Mouse (Mus musculus): Measurements from ENCODE around the gene Rabgef1. TPM values are rescaled to one million over a fixed set of nuclear protein-coding genes. Genes with fewer than 3 reads are reported as not detected.

Rabgef1 gene
- polyA plus RNA-seq, 1 experiment from 2014 or later: 25.1 TPM

- ATAC-seq (replicated peaks; ENCODE audit: insufficient number of reproducible peaks, low FRiP score, low TSS enrichment, low read depth) (no peak), DNase-seq (ENCODE audit: low spot score) (peak; percentile 20)
- no peaks in the 10 kb centered on the region for H3K4me1 ChIP-seq (ENCODE audit: control insufficient read depth, insufficient read depth, low read length)
- no peak overlapping the region for H3K27ac ChIP-seq (replicated peaks; ENCODE audit: low read depth, low read length)
- no peak overlapping the region for H3K4me3 ChIP-seq (ENCODE audit: low read depth, low read length)
- H3K9ac ChIP-seq (replicated peaks; ENCODE audit: low read length): no peak overlapping the region
- no peaks in the 10 kb centered on the region for H3K36me3 ChIP-seq (replicated peaks; ENCODE audit: control insufficient read depth, insufficient read depth, low read depth, low read length)
- no peaks in the 10 kb centered on the region for H3K27me3 ChIP-seq (ENCODE audit: control insufficient read depth, insufficient read depth, low read length)
- WGBS: 64% methylated on average over 4 of the region's 4 CpGs
- H3K4me2 ChIP-seq (ENCODE audit: low read depth, low read length): no peak overlapping the region
- H3K9me3 ChIP-seq (replicated peaks; ENCODE audit: control insufficient read depth, low read length): no peaks in the 10 kb centered on the region
Measured at GRCm38 (mm10) chr5:130177871-130178270, 6.3 kb downstream of the Rabgef1 start.

- Histone ChIP-seq H3K27me3 (ENCODE audit: control insufficient read depth, insufficient read depth, low read length) (no peaks in the 10 kb centered on the region), H3K9ac (replicated peaks; ENCODE audit: low read length) (no peak overlapping the region), H3K4me2 (ENCODE audit: low read depth, low read length) (no peak overlapping the region), H3K27ac (replicated peaks; ENCODE audit: low read depth, low read length) (no peak overlapping the region), H3K36me3 (replicated peaks; ENCODE audit: control insufficient read depth, insufficient read depth, low read depth, low read length) (no peaks in the 10 kb centered on the region), H3K4me3 (ENCODE audit: low read depth, low read length) (no peak overlapping the region), H3K9me3 (replicated peaks; ENCODE audit: control insufficient read depth, low read length) (no peaks in the 10 kb centered on the region), H3K4me1 (ENCODE audit: control insufficient read depth, insufficient read depth, low read length) (no peaks in the 10 kb centered on the region)
- DNase-seq (ENCODE audit: low spot score) (no peak), ATAC-seq (replicated peaks; ENCODE audit: insufficient number of reproducible peaks, low FRiP score, low TSS enrichment, low read depth) (no peak)
- WGBS: 70% methylated on average over 7 of the region's 7 CpGs
Measured at GRCm38 (mm10) chr5:130180362-130180761, 8.8 kb downstream of the Rabgef1 start.

DNA sequence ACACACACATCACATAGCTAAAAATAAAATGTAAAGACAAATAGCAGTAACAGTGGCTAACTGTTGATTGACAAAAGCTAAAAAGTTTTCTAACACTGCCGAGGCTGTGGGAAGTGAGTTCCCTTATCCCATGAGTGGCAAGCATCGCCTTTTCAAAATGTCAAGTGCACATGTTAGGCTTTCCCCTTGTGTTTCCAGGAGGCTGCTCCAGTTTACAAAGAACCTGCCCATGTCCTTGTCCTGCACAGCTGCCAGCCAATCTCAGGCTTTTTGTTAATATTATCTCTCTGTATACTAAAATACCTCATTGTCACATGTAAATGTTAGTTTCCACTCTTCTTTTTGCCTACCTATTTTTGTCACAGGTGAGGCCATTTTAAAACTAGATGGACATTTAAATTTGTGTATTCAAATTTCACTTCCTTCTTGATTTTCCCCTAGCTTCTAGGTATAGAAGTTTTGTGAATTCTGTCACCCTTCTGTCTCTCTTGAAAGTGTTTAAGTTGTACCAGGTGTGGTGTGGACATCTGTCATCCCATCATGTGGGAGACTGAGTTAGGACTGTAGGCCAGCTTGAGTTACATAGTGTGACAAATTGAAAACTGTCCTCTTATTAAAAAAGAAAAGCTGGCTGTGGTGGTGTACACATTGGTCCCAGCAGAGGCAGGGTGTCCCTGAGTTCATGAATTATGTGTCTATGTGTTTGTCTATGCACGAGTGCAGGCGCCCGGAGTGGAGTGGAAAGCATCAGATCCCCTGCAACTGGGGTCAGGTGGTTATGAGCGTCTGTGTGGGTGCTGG is 10.3 kb downstream of the Rabgef1 start:
- no peak for DNase-seq (ENCODE audit: low spot score)
- H3K4me3 ChIP-seq (ENCODE audit: low read depth, low read length): no peak overlapping the region
- H3K27ac ChIP-seq (replicated peaks; ENCODE audit: low read depth, low read length): no peak overlapping the region
- H3K36me3 ChIP-seq (replicated peaks; ENCODE audit: control insufficient read depth, insufficient read depth, low read depth, low read length): no peaks in the 10 kb centered on the region
- H3K9ac ChIP-seq (replicated peaks; ENCODE audit: low read length): no peak overlapping the region
- no peak overlapping the region for H3K4me2 ChIP-seq (ENCODE audit: low read depth, low read length)
- WGBS: 91% methylated on average over 6 of the region's 6 CpGs
- H3K4me1 ChIP-seq (ENCODE audit: control insufficient read depth, insufficient read depth, low read length): no peaks in the 10 kb centered on the region
- no peaks in the 10 kb centered on the region for H3K9me3 ChIP-seq (replicated peaks; ENCODE audit: control insufficient read depth, low read length)
- ATAC-seq (replicated peaks; ENCODE audit: insufficient number of reproducible peaks, low FRiP score, low TSS enrichment, low read depth): no peak
- H3K27me3 ChIP-seq (ENCODE audit: control insufficient read depth, insufficient read depth, low read length): no peaks in the 10 kb centered on the region

GRCm38 (mm10) chr5:130182541-130182821 is 10.9 kb downstream of the Rabgef1 start:
- H3K27ac ChIP-seq (replicated peaks; ENCODE audit: low read depth, low read length): no peak overlapping the region
- 88% methylated on average over 3 of the region's 3 CpGs for WGBS
- no peak for ATAC-seq (replicated peaks; ENCODE audit: insufficient number of reproducible peaks, low FRiP score, low TSS enrichment, low read depth)

DNA sequence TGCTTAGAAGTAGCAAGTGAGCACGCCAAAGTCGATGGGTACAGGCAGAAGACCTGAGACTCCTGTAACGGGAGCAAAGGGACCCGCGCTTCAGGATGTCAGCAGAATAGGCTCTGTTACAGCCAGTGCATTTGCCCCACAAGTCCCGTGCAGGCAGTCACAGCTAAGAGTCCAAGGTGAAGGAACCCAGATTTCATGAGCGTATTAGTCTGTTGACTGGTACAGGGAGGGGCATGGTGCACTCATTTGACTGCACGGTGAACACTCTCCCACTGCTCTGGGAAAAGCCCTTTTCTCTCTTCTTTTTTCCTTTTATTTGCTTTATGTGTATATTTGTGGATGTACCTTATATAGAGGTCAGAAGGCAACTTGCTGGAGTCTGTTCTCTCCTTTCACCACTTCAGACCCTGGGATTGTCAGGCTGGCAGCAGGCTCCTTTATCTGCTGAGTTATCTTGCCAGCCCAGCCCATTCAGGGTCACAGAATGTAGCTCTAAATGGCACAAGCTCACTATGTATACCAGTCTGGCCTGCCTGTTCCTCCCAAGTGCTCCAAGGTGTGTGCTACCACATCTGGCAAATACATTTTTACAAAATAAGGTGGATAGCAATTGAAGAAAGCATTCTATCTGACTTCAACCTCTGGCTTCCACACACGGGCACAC is 12.7 kb downstream of the Rabgef1 start:
- no peak overlapping the region for H3K9ac ChIP-seq (replicated peaks; ENCODE audit: low read length)
- DNase-seq (ENCODE audit: low spot score) (no peak), ATAC-seq (replicated peaks; ENCODE audit: insufficient number of reproducible peaks, low FRiP score, low TSS enrichment, low read depth) (no peak)
- 88% methylated on average over 9 of the region's 9 CpGs for WGBS
- H3K4me2 ChIP-seq (ENCODE audit: low read depth, low read length): no peak overlapping the region
- H3K4me3 ChIP-seq (ENCODE audit: low read depth, low read length): no peak overlapping the region
- H3K4me1 ChIP-seq (ENCODE audit: control insufficient read depth, insufficient read depth, low read length): no peaks in the 10 kb centered on the region
- H3K9me3 ChIP-seq (replicated peaks; ENCODE audit: control insufficient read depth, low read length): no peaks in the 10 kb centered on the region
- H3K27me3 ChIP-seq (ENCODE audit: control insufficient read depth, insufficient read depth, low read length): no peaks in the 10 kb centered on the region
- H3K36me3 ChIP-seq (replicated peaks; ENCODE audit: control insufficient read depth, insufficient read depth, low read depth, low read length): no peaks in the 10 kb centered on the region
- no peak overlapping the region for H3K27ac ChIP-seq (replicated peaks; ENCODE audit: low read depth, low read length)

More at GRCm38 (mm10) chr5:130182541-130182821, 10.9 kb downstream of the Rabgef1 start:
- no peak overlapping the region for H3K4me3 ChIP-seq (ENCODE audit: low read depth, low read length)
- H3K4me1 ChIP-seq (ENCODE audit: control insufficient read depth, insufficient read depth, low read length): no peaks in the 10 kb centered on the region
- no peak overlapping the region for H3K9ac ChIP-seq (replicated peaks; ENCODE audit: low read length)
- DNase-seq (ENCODE audit: low spot score): no peak
- no peaks in the 10 kb centered on the region for H3K9me3 ChIP-seq (replicated peaks; ENCODE audit: control insufficient read depth, low read length)
- H3K27me3 ChIP-seq (ENCODE audit: control insufficient read depth, insufficient read depth, low read length): no peaks in the 10 kb centered on the region
- no peak overlapping the region for H3K4me2 ChIP-seq (ENCODE audit: low read depth, low read length)
- H3K36me3 ChIP-seq (replicated peaks; ENCODE audit: control insufficient read depth, insufficient read depth, low read depth, low read length): no peaks in the 10 kb centered on the region

- 90% methylated on average over 6 of the region's 6 CpGs for WGBS
- ATAC-seq (replicated peaks; ENCODE audit: insufficient number of reproducible peaks, low FRiP score, low TSS enrichment, low read depth): no peak
- Histone ChIP-seq H3K36me3 (replicated peaks; ENCODE audit: control insufficient read depth, insufficient read depth, low read depth, low read length) (no peaks in the 10 kb centered on the region), H3K4me2 (ENCODE audit: low read depth, low read length) (no peak overlapping the region), H3K4me1 (ENCODE audit: control insufficient read depth, insufficient read depth, low read length) (no peaks in the 10 kb centered on the region), H3K9me3 (replicated peaks; ENCODE audit: control insufficient read depth, low read length) (no peaks in the 10 kb centered on the region), H3K27me3 (ENCODE audit: control insufficient read depth, insufficient read depth, low read length) (no peaks in the 10 kb centered on the region), H3K9ac (replicated peaks; ENCODE audit: low read length) (no peak overlapping the region), H3K4me3 (ENCODE audit: low read depth, low read length) (no peak overlapping the region), H3K27ac (replicated peaks; ENCODE audit: low read depth, low read length) (no peak overlapping the region)
- no peak for DNase-seq (ENCODE audit: low spot score)
Measured at GRCm38 (mm10) chr5:130185312-130185711, 13.7 kb downstream of the Rabgef1 start.

- Histone ChIP-seq H3K4me3 (ENCODE audit: low read depth, low read length) (no peak overlapping the region), H3K4me2 (ENCODE audit: low read depth, low read length) (no peak overlapping the region), H3K36me3 (replicated peaks; ENCODE audit: control insufficient read depth, insufficient read depth, low read depth, low read length) (no peaks in the 10 kb centered on the region), H3K9me3 (replicated peaks; ENCODE audit: control insufficient read depth, low read length) (no peaks in the 10 kb centered on the region), H3K9ac (replicated peaks; ENCODE audit: low read length) (no peak overlapping the region), H3K4me1 (ENCODE audit: control insufficient read depth, insufficient read depth, low read length) (no peaks in the 10 kb centered on the region), H3K27ac (replicated peaks; ENCODE audit: low read depth, low read length) (no peak overlapping the region), H3K27me3 (ENCODE audit: control insufficient read depth, insufficient read depth, low read length) (no peaks in the 10 kb centered on the region)
- ATAC-seq (replicated peaks; ENCODE audit: insufficient number of reproducible peaks, low FRiP score, low TSS enrichment, low read depth): no peak
- 68% methylated on average over 7 of the region's 7 CpGs for WGBS
- no peak for DNase-seq (ENCODE audit: low spot score)
Measured at GRCm38 (mm10) chr5:130187383-130187782, 15.8 kb downstream of the Rabgef1 start.

DNA sequence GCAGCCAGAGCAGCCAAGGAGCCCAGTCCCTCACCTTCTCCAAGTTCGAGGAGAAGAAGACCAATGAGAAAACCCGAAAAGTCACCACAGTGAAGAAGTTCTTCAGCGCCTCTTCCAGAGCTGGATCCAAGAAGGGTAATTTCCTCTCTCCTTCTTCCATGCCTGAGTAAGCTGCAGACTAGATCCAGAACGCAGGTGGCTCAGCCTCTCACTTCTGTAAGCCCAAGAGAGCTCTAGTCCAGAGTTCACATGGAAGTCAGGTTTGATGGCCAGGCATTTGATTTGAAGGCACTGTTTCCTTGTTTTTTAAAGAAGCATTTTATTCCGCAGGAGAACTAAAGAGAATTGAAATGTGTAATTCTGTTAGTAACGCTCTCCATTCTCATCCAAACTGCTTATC is 19.3 kb downstream of the Rabgef1 start:
- Histone ChIP-seq H3K9me3 (replicated peaks; ENCODE audit: control insufficient read depth, low read length) (no peaks in the 10 kb centered on the region), H3K9ac (replicated peaks; ENCODE audit: low read length) (no peak overlapping the region), H3K4me2 (ENCODE audit: low read depth, low read length) (no peak overlapping the region), H3K27me3 (ENCODE audit: control insufficient read depth, insufficient read depth, low read length) (no peaks in the 10 kb centered on the region), H3K4me3 (ENCODE audit: low read depth, low read length) (no peak overlapping the region), H3K36me3 (replicated peaks; ENCODE audit: control insufficient read depth, insufficient read depth, low read depth, low read length) (no peaks in the 10 kb centered on the region), H3K4me1 (ENCODE audit: control insufficient read depth, insufficient read depth, low read length) (no peaks in the 10 kb centered on the region), H3K27ac (replicated peaks; ENCODE audit: low read depth, low read length) (no peak overlapping the region)
- DNase-seq (ENCODE audit: low spot score) (no peak), ATAC-seq (replicated peaks; ENCODE audit: insufficient number of reproducible peaks, low FRiP score, low TSS enrichment, low read depth) (no peak)
- 85% methylated on average over 6 of the region's 6 CpGs for WGBS

Data from embryonic facial prominence, embryonic 11.5 days (tissue).